Mouse (Mus musculus): ENCODE data around the gene Arid5b.

The Arid5b gene

DNA sequence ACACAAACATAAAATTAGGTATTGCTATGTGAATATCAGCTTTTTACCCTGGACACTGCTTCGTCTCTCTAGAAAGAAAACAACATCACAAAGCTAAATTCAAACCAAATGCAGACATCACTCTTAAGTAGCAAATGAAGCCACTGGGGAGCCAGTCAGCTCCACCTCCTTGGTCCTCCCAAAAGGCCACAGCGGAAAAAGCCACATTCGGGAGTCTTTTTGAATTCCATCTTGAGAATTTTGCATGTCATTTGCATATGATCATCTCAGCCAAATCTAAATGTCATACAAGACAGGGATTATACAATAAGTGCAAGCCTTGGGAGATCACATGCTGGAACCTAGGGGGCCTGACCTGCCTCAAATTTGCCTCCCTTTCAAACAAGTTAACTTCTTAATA, 85.0 kb downstream of the Arid5b start:
- no peak for DNase-seq (ENCODE audit: low spot score)

DNA sequence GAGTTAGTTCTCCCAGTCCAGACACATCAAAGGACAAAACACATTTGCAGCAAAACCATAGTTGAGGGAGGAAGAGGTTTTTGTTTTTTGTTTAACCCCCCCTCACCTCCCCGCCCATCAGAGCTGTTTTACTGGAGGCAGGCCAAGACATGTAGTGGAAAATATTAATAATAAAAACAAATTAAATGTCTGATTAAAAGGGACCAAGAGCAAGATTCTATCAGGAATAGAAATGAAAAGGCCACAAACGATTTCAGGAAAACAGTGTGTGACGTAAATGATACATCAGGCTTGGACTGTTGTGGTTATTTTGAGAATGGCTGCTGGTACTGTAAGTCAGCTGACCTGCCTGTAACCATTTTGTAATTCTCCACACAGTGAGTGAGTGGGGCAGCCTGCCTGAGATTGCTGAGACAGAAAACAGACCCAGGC, 85.7 kb downstream of the Arid5b start:
- DNase-seq (ENCODE audit: low spot score): peak; percentile 22

GRCm38 (mm10) chr10:68191691-68192380, 86.7 kb downstream of the Arid5b start:
- peak; percentile 39 for DNase-seq (ENCODE audit: low spot score)

DNA sequence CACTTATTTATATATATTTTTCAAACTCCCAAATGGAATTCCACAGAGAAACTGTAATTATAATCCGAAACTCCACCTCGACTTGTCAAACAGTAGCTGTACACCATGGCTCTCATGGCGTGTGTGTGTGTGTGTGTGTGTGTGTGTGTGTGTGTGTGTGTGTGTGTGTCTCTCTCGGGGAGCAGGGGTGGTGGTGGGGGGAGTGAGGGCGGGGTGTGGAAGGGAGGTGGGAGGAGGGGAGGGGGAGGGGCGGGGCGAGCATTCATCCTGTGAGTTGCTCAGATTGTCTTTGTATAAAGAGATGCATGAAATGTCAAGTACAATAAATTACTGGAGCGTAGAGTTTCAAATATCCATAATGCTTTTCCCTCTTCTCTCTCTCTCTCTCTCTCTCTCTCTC, 87.4 kb downstream of the Arid5b start:
- no peak for DNase-seq (ENCODE audit: low spot score)

DNA sequence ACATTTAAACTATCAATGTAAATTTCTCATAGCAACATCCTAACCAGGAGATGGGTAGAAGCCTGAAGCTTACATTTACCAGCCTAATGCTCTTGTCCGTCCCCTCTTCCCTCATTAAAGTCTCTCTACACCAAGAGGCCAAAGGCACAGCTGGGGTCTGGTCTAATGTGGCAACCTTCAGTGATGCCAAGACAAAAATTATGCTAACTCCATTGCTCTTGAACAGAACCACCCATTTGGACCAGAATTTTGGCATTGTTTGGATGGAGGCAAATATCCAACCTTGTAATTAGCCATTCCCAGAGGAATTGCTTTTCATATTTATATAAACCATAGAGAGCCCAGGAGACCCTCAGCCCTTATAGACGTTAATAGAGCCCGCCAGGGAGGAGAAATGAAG, 88.7 kb downstream of the Arid5b start:
- no peak for DNase-seq (ENCODE audit: low spot score)

- no peak for DNase-seq (ENCODE audit: low spot score)
These were observed 95.4 kb downstream of the Arid5b start for GRCm38 (mm10) chr10:68183096-68183495.

DNA sequence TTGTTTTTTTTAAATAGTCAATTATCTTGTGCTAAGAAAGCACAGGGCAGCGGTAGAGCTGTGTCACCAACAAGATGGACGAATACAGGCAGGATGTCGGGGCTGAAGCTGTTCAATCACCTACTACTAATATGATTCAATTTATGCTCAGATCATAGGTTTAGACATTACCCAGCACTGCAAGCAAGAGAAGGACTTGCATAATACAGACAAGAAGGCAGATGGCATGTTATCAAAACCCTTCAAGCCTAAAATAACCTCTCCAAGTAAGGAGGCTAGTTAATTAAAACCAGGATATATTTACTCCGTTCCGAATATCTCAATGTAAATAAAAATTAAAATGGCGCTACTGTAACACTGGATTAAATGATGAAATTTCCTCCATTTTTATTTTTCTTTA, 96.3 kb downstream of the Arid5b start:
- no peak for DNase-seq (ENCODE audit: low spot score)

DNA sequence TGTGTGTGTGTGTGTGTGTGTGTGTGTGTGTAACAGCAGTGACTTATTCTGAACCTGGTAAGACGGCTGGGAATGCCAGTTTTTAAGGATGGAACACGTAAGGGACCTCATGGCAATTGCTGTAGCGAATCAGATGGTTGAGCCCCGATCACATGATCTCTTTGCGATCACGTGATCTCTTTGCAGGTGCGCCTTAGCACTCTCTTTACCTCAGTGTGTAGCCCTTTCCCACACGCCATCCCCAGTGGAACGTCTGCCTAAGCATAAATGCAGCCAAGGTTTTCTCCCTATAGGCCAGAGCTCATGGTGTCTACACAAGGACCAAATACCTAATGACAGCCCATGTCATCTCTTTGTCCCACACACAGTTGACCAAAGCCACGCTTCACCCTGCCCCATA, 97.4 kb downstream of the Arid5b start:
- DNase-seq (ENCODE audit: low spot score): no peak

GRCm38 (mm10) chr10:68180721-68181120, 97.8 kb downstream of the Arid5b start:
- DNase-seq (ENCODE audit: low spot score): no peak

DNA sequence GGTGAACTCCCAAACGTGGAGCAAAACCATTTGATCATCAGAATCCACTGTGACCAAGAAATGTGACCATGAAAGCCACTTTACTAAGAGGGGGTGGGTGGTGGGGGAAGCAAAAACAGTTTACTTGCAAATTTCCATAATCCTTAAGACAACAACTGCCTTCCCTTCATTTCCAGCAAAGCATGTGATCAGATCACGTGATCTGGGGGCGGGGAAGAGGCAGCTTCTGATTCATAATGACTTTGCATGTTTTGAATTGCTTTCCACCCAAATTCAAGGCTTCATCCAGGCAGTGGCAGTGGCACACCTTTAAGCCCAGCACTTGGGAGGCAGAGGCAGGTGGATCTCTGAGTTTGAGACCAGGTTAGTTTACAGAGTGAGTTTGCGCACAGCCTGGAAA, 98.4 kb downstream of the Arid5b start:
- DNase-seq (ENCODE audit: low spot score): no peak

DNA sequence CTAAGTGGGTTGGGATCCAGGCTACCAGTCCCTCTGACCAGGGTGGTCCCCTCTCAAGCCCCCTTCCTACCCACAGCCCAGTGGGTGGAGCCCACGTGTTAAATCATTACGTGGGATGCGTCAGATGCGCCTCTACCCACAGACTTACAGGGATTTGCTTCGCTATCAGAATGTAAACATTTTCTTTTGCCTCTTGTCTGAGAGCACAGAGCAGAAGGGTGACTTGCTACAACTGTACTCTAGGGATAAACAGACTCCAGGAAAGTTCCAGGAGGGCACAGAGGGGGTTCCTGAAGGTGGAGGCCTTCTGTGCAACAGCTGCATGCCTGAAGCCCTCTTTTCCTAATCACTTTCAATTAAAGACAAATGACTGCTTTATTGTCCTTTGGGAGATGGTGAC, 98.8 kb downstream of the Arid5b start:
- no peak for DNase-seq (ENCODE audit: low spot score)

- no peak for DNase-seq (ENCODE audit: low spot score)
These were observed 99.2 kb downstream of the Arid5b start for GRCm38 (mm10) chr10:68179339-68179738.

DNA sequence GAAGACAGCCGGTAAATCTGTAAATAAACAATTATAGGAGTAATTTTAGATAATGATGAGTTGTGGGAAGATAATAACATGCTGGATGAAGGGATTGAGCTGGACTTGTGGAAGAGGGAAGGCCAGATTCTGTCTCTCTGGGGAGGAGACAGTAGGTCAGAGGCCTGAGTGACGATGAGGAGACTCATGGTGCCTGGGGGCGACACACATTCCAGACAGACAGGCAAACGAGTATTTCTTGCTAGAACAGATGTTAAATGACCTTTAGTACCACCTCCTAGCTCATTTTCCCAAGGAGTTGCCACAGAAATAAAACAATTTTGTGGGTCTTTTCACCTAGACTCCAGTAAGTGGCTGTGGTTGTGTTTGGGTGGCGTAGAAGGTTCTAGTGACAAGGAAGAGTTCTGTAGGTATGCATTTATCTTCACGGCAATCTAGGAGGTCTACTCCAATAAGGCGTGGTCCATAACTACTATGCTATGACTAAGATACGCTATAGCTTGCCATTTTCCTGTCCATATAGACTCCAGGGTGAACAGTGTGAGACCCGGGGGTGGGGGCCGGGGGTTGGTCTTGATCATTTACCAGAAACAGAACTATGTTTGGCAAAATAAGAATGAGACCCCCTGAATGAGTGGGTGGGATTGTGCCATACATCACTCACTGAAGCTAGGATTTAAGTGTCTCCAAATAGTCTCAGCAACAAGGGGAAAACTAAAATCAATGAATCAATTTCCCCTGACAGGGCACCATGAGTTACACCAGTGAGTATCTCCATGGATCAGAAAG, 100.6 kb downstream of the Arid5b start:
- no peak for DNase-seq (ENCODE audit: low spot score)

DNA sequence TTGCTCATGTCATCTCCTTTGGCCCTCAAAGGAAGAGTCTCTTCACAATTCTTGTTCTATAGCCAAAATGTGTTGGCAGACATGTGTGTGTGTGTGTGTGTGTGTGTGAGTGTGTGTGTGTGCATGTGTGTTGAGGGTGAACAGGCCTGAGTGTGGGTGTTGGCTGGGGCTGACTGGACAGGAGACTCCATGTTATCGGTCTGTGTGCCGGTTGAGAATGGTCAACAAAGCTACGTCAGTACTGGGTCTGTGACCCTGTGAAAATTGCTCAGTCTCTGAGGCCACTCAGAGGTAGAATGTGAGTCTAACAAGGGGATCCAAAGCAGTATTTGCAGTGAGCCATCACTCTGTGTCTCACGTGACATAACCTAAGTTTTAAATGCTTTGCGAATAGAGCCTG, 102.7 kb downstream of the Arid5b start:
- DNase-seq (ENCODE audit: low spot score): no peak

DNA sequence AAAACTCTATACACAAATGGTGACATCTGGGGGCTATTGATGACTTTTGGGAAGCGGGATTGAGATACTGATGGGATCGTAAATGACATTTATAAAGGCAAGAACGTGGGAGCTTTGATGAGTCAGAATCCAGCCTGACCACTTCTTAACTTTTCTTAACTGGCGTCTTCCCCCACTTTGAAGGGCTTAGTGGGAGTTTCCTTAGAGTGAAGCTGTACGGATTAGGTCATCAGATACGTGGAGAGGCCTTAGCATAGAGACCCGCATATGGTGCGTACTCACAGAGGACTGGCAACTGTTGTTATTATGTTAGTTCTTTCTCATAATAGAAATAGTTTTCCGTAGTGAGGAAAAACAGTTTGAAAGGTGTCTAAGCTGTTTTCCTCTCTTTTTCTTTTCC, 104.9 kb downstream of the Arid5b start:
- no peak for DNase-seq (ENCODE audit: low spot score)

DNA sequence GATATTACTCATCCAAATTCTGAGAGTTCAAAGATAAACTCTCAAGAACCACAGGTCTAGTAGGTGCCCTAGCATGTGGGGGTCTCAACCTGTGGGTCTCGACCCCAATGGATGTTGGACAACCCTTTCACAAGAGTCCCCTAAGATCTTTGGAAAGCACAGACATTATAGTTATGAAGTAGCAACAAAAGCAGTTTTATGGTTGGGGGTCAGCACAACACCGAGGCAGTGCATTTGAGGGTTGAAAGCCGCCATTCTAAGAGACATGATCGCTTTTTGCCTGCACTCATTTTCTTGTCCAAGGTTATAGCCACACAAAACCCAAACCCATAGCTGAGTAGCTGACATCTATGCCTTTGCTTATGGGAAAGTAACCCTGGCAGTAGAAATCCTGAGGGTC, 105.6 kb downstream of the Arid5b start:
- no peak for DNase-seq (ENCODE audit: low spot score)

DNA sequence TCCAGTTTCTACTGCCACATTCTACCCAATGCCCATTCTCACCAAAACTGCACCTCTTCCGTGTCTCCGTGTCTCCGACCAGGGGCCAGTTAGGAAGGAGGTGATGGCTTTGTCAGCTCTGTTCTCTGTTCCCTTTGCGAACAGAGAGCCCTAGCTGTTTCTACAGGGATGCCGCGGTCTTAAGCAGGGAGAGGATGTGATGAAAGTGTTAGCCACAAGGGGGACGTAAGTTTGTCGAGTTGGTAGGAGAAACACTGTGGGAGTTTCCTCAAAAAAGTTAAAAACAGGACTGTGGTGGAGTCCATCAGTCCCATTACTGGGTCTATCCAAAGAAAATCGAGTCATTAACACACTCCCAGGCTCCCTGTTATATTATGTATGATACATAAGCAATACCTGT, 106.6 kb downstream of the Arid5b start:
- peak; percentile 15 for DNase-seq (ENCODE audit: low spot score)

DNA sequence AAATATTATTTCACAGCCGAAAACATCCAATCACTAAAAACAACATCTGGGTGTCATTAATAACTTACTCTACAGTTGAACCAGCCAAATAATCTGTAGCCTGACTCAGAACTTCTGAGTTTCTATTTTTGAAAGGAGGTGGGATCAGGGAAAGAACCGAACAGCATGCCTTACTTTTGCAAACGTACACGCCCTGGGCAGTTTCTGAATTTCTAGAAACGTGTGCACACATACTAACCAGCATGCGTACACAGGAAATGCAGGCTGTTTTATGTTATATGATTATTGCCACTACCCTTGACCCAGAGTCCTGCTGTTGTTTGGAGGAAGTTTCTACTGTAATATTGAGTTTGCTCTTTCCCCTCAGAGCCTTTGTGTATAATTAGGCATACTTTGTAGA, 109.9 kb downstream of the Arid5b start:
- no peak for DNase-seq (ENCODE audit: low spot score)

DNA sequence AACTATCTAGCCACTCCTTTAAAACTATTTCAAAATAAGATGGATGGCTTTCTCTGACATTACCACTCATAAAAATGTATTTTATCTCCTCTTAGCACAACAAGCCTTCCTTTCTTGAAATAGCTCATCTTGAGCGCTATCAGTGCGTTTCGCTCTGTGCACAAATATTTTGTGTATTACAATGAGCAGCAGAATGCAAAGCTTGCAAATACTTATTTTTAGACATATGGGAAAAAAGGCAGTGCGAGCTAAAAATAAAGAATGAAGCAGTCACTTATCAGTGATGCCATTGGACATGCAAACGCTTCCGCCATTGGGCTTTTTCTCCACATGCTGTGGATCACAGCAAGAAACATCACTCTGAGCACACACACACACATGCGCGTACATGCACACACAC, 110.4 kb downstream of the Arid5b start:
- no peak for DNase-seq (ENCODE audit: low spot score)

- no peak for DNase-seq (ENCODE audit: low spot score)
These were observed 111.4 kb downstream of the Arid5b start for GRCm38 (mm10) chr10:68167118-68167517.

DNA sequence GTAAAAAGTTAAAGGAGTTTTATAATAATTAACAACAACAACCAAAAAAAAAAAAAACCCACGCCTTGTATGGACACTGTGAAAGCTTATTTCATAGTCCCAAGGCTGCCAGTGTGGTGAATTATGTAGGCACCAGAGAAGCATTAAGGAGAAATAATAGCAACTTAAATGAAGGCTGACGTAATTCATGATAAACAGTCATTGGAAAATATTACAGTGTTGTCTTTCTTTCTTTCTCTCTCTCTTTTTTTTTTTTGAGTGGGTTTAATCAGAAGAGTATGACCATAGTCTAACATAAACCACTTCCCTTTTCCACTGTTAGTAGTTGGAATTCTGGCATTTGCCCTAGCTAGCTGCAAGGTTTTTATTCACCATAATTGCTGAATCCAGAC, 111.8 kb downstream of the Arid5b start:
- no peak for DNase-seq (ENCODE audit: low spot score)

DNA sequence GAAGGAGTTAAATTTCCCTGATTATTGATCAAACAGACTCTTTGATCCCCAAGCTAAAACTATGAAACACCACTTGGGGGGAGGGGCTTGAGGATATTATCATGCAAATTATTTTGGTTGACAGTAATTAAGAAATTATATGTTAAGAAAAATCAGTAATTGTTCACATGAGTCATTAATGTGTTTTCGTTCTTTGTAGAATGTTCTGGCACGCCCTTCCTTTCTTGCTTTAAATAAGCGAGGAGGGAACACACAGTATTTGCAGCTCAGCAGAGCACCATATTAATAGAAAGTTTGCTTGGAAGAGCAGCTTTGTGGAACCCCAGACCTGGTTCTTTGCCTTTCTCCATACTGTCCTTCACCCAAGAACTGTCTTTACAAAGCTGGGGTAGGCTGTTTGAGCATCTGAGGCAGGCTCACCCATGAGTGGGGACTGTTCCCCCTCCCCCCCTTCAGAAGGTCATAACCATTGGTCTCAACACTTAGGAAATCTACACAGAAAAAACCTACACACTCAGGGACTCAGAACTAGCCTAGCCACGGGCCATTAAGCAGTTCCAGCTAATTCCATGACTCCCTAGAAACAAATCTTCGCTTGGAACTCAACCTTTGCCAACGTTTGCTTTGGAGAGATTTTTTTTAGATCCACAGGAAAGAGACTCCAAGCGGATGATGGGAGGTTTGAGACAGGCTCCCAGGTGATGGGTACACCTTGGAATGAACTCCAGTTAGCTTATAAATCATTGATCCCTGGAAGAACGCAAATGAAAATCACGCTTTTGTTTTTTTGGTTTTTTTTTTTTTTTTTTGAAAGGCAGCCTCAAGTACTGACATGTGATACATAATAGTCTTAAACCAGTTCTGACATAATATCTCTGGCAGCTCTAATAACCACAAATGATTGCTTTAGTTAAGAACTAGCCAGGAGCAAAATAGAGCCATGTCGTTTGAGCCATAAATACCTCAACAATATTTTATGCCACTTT, 112.5 kb downstream of the Arid5b start:
- no peak for DNase-seq (ENCODE audit: low spot score)

Measured in T-cell, adult 2 months (primary cell).